Mouse (Mus musculus): ENCODE measurements around the gene Rac1. TPM values are rescaled to one million over a fixed set of nuclear protein-coding genes. Genes with fewer than 3 reads are reported as not detected.
A peak's percentile ranks its signal among the peaks of the same experiment; 100 is the strongest.
"Not testable (repeated sequence)": the region's sequence is repeated elsewhere in the genome, so short reads cannot be mapped to it uniquely, and the experiment has no call there.

Rac1 gene
- polyA plus RNA-seq, 1 experiment from 2014 or later: 383 TPM

DNA sequence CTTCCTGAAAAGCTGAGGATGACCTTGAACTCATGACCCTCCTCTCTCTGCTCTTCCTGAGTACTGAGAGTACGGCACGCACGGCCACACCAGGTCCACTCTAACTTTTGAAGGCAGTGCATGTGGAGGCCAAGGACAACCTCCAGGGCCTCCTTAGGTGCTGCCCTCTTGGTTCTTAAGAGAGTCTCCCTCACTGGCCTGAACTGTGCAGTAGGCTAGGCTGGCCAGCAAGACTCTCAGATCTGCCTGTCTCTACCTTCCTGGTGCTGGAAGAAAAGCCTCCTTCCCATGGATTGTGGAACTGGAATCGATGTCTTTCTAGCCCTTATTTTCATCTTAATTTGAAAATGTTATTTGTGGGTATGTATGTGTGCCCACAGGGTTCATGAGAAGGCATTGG lies 33.2 kb upstream of the Rac1 start:
- Histone ChIP-seq H3K4me1 (ENCODE audit: control insufficient read depth, insufficient read depth, low read length) (no peaks in the 10 kb centered on the region), H3K9ac (ENCODE audit: low read length) (no peak overlapping the region), H3K27ac (ENCODE audit: low read depth, low read length) (no peak overlapping the region), H3K9me3 (replicated peaks; ENCODE audit: control insufficient read depth, low read length) (no peaks in the 10 kb centered on the region), H3K27me3 (replicated peaks; ENCODE audit: control insufficient read depth, insufficient read depth, low read length) (no peaks in the 10 kb centered on the region), H3K4me3 (ENCODE audit: low read depth, low read length) (no peak overlapping the region), H3K4me2 (ENCODE audit: low read length) (no peak overlapping the region), H3K36me3 (ENCODE audit: control insufficient read depth, insufficient read depth, low read length) (peaks cover 15% of the 10 kb centered on the region)
- ATAC-seq: no peak
- DNase-seq (ENCODE audit: low spot score): no peak
- 96% methylated on average over 4 of the region's 4 CpGs for WGBS

DNA sequence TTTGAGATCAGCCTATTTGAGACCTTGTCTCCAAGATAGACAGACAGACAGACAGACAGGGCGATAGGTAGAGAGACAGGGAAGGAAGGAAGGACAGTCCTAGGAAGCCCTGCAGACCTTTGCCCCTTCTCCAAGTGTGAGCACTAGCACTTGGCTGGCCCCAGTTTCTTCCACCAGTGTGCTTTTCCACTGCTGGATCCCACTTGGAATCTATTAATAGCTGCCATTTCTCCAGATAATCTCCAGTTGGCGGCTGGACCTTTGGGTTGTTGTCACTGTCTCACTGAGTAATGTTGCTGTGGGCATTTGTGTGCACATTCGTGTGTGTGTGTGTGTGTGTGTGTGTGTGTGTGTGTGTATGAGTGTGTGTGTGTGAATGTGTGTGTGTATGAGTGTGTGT lies 30.9 kb upstream of the Rac1 start:
- no peak overlapping the region for H3K9ac ChIP-seq (ENCODE audit: low read length)
- ATAC-seq: no peak
- H3K4me3 ChIP-seq (ENCODE audit: low read depth, low read length): no peak overlapping the region
- H3K4me1 ChIP-seq (ENCODE audit: control insufficient read depth, insufficient read depth, low read length): no peaks in the 10 kb centered on the region
- WGBS: 93% methylated on average over 3 of the region's 3 CpGs
- H3K27ac ChIP-seq (ENCODE audit: low read depth, low read length): no peak overlapping the region
- no peaks in the 10 kb centered on the region for H3K9me3 ChIP-seq (replicated peaks; ENCODE audit: control insufficient read depth, low read length)
- no peak overlapping the region for H3K4me2 ChIP-seq (ENCODE audit: low read length)
- no peaks in the 10 kb centered on the region for H3K27me3 ChIP-seq (replicated peaks; ENCODE audit: control insufficient read depth, insufficient read depth, low read length)
- H3K36me3 ChIP-seq (ENCODE audit: control insufficient read depth, insufficient read depth, low read length): peaks cover 10% of the 10 kb centered on the region; the same call in 1 of the 2 replicates
- no peak for DNase-seq (ENCODE audit: low spot score)

DNA sequence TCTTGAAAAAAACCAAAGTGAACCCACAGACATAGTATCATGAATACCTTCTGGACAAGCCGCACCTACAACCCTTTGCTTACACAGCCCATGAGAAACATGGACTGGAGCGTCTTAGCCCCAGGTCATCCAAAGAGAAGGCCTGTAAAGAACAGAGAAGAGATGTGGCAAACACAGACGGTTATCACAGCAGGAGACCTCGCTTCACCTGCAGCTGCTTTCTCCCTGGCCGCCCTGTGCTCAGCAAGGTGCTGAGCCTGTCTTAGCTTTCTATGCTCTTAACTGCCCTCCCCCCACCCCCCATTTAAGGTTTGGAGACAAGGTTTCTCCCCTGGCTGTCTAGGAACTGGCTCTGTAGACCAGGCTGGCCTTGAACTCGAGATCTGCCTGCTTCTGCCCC lies 27.4 kb upstream of the Rac1 start:
- Histone ChIP-seq H3K4me2 (ENCODE audit: low read length) (no peak overlapping the region), H3K4me3 (ENCODE audit: low read depth, low read length) (no peak overlapping the region), H3K9me3 (replicated peaks; ENCODE audit: control insufficient read depth, low read length) (no peaks in the 10 kb centered on the region), H3K9ac (ENCODE audit: low read length) (no peak overlapping the region), H3K27ac (ENCODE audit: low read depth, low read length) (no peak overlapping the region), H3K27me3 (replicated peaks; ENCODE audit: control insufficient read depth, insufficient read depth, low read length) (no peaks in the 10 kb centered on the region), H3K36me3 (ENCODE audit: control insufficient read depth, insufficient read depth, low read length) (peaks cover 8% of the 10 kb centered on the region; the same call in 1 of the 2 replicates), H3K4me1 (ENCODE audit: control insufficient read depth, insufficient read depth, low read length) (peaks cover 4% of the 10 kb centered on the region)
- WGBS: 77% methylated on average over 6 of the region's 6 CpGs
- DNase-seq (ENCODE audit: low spot score) (no peak), ATAC-seq (no peak)

DNA sequence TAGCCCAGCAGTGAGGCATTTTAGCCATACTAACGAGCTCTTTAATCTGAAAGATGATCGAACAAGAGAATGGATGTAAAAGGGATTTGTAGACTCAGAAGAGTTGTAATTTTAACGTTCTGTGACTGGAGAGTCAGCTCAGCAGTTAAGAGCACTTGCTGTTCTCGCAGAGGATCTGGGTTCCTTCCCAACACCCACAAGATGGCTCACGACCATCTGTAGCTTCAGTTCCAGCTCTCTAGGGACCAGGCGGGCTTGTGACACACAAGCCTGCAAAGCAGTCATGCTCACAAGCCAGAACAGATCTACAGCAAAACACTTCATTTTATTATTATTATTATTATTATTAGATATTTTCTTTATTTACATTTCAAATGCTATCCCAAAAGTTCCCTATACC lies 25.1 kb upstream of the Rac1 start:
- Histone ChIP-seq H3K4me3 (ENCODE audit: low read depth, low read length) (no peak overlapping the region), H3K4me1 (ENCODE audit: control insufficient read depth, insufficient read depth, low read length) (peaks cover 15% of the 10 kb centered on the region), H3K9ac (ENCODE audit: low read length) (no peak overlapping the region), H3K36me3 (ENCODE audit: control insufficient read depth, insufficient read depth, low read length) (peaks cover 8% of the 10 kb centered on the region; the same call in 1 of the 2 replicates), H3K27me3 (replicated peaks; ENCODE audit: control insufficient read depth, insufficient read depth, low read length) (no peaks in the 10 kb centered on the region), H3K9me3 (replicated peaks; ENCODE audit: control insufficient read depth, low read length) (no peaks in the 10 kb centered on the region), H3K4me2 (ENCODE audit: low read length) (no peak overlapping the region), H3K27ac (ENCODE audit: low read depth, low read length) (no peak overlapping the region)
- ATAC-seq (no peak), DNase-seq (ENCODE audit: low spot score) (peak; percentile 11)
- WGBS: 46% methylated on average over 6 of the region's 6 CpGs

GRCm38 (mm10) chr5:143548922-143549321 lies 21.1 kb upstream of the Rac1 start:
- peak overlapping the region; percentile 84 for H3K9ac ChIP-seq (ENCODE audit: low read length)
- peak overlapping the region; percentile 79 for H3K4me2 ChIP-seq (ENCODE audit: low read length)
- H3K9me3 ChIP-seq (replicated peaks; ENCODE audit: control insufficient read depth, low read length); H3K27me3 ChIP-seq (replicated peaks; ENCODE audit: control insufficient read depth, insufficient read depth, low read length); H3K36me3 ChIP-seq (ENCODE audit: control insufficient read depth, insufficient read depth, low read length): not testable (repeated sequence)
- DNase-seq (ENCODE audit: low spot score): peak; percentile 22
- peaks cover 15% of the 10 kb centered on the region for H3K4me1 ChIP-seq (ENCODE audit: control insufficient read depth, insufficient read depth, low read length)
- peak overlapping the region; percentile 55; the same call in 1 of the 2 replicates for H3K27ac ChIP-seq (ENCODE audit: low read depth, low read length)
- ATAC-seq: peak; percentile 51
- under 1% methylated on average over 17 of the region's 28 CpGs for WGBS
- H3K4me3 ChIP-seq (ENCODE audit: low read depth, low read length): peak overlapping the region; percentile 55

DNA sequence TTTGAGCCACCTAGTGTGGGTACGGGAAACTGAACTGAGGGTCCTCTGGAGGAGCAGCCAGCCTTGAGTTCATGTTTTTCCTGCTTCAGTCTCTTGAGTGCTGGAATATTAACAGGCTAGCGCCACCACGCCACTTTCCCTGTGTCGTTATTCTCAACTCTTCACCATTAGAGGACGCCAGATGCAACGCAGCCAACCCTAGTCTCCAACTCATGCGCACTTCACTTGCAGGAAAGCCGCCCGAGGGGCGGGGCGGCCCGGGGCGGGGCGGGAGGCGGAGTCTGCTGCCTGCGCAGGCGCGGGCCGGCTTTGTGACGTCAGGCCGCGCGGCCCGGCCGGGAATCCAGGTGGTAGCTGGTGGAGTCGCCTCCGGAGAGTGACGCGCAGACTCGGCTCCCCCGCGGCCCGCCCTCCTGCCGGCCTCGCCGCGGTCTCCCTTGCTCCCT lies 20.6 kb upstream of the Rac1 start:
- Histone ChIP-seq H3K9ac (ENCODE audit: low read length) (peak overlapping the region; percentile 84), H3K27ac (ENCODE audit: low read depth, low read length) (peak overlapping the region; percentile 55; the same call in 1 of the 2 replicates), H3K4me2 (ENCODE audit: low read length) (peak overlapping the region; percentile 79), H3K4me3 (ENCODE audit: low read depth, low read length) (peak overlapping the region; percentile 55), H3K36me3 (ENCODE audit: control insufficient read depth, insufficient read depth, low read length) (peaks cover 3% of the 10 kb centered on the region; the same call in 1 of the 2 replicates), H3K4me1 (ENCODE audit: control insufficient read depth, insufficient read depth, low read length) (peaks cover 15% of the 10 kb centered on the region), H3K9me3 (replicated peaks; ENCODE audit: control insufficient read depth, low read length) (no peaks in the 10 kb centered on the region), H3K27me3 (replicated peaks; ENCODE audit: control insufficient read depth, insufficient read depth, low read length) (no peaks in the 10 kb centered on the region)
- under 1% methylated on average over 37 of the region's 37 CpGs for WGBS
- peak; percentile 95 for ATAC-seq
- DNase-seq (ENCODE audit: low spot score): peak; percentile 97

GRCm38 (mm10) chr5:143547866-143548265 lies 20.0 kb upstream of the Rac1 start:
- no peak for ATAC-seq
- WGBS: 63% methylated on average over 10 of the region's 10 CpGs
- Histone ChIP-seq H3K27me3 (replicated peaks; ENCODE audit: control insufficient read depth, insufficient read depth, low read length) (no peaks in the 10 kb centered on the region), H3K9me3 (replicated peaks; ENCODE audit: control insufficient read depth, low read length) (no peaks in the 10 kb centered on the region), H3K4me3 (ENCODE audit: low read depth, low read length) (no peak overlapping the region), H3K27ac (ENCODE audit: low read depth, low read length) (no peak overlapping the region), H3K4me1 (ENCODE audit: control insufficient read depth, insufficient read depth, low read length) (peaks cover 15% of the 10 kb centered on the region), H3K4me2 (ENCODE audit: low read length) (no peak overlapping the region; the same call in 1 of the 2 replicates), H3K9ac (ENCODE audit: low read length) (no peak overlapping the region), H3K36me3 (ENCODE audit: control insufficient read depth, insufficient read depth, low read length) (peaks cover 3% of the 10 kb centered on the region; the same call in 1 of the 2 replicates)
- no peak for DNase-seq (ENCODE audit: low spot score)

DNA sequence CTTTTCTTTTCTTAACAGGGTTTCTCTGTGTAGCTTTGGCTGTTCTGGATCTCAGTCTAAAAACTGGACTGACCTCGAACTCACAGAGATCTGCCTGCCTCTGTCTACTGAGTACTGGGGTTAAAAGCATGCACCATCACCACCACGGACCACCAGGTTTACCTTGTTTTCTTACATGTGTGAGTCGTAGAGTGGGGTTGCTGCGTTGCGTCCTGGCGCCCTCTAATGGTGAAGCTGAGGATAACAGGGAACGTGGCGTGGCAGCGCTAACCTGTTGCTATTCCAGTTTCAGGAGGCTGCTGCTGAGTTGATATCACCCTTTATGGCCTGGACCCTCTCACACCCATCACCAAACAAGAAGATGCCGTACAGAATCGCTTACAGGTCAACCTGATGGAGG lies 19.5 kb upstream of the Rac1 start:
- H3K4me3 ChIP-seq (ENCODE audit: low read depth, low read length): no peak overlapping the region
- H3K9me3 ChIP-seq (replicated peaks; ENCODE audit: control insufficient read depth, low read length): no peaks in the 10 kb centered on the region
- 10% methylated on average over 11 of the region's 11 CpGs for WGBS
- no peak overlapping the region for H3K4me2 ChIP-seq (ENCODE audit: low read length)
- no peak overlapping the region for H3K27ac ChIP-seq (ENCODE audit: low read depth, low read length)
- peaks cover 3% of the 10 kb centered on the region; the same call in 1 of the 2 replicates for H3K36me3 ChIP-seq (ENCODE audit: control insufficient read depth, insufficient read depth, low read length)
- H3K27me3 ChIP-seq (replicated peaks; ENCODE audit: control insufficient read depth, insufficient read depth, low read length): no peaks in the 10 kb centered on the region
- no peak for ATAC-seq
- peak; percentile 57 for DNase-seq (ENCODE audit: low spot score)
- no peak overlapping the region for H3K9ac ChIP-seq (ENCODE audit: low read length)
- peaks cover 15% of the 10 kb centered on the region for H3K4me1 ChIP-seq (ENCODE audit: control insufficient read depth, insufficient read depth, low read length)

GRCm38 (mm10) chr5:143539111-143539510 lies 11.3 kb upstream of the Rac1 start:
- no peak for ATAC-seq
- H3K4me3 ChIP-seq (ENCODE audit: low read depth, low read length): no peak overlapping the region
- 87% methylated on average over 8 of the region's 8 CpGs for WGBS
- no peak overlapping the region for H3K4me2 ChIP-seq (ENCODE audit: low read length)
- no peak for DNase-seq (ENCODE audit: low spot score)
- no peak overlapping the region for H3K27ac ChIP-seq (ENCODE audit: low read depth, low read length)
- no peaks in the 10 kb centered on the region for H3K4me1 ChIP-seq (ENCODE audit: control insufficient read depth, insufficient read depth, low read length)
- no peak overlapping the region for H3K9ac ChIP-seq (ENCODE audit: low read length)
- H3K9me3 ChIP-seq (replicated peaks; ENCODE audit: control insufficient read depth, low read length): no peaks in the 10 kb centered on the region
- no peaks in the 10 kb centered on the region for H3K27me3 ChIP-seq (replicated peaks; ENCODE audit: control insufficient read depth, insufficient read depth, low read length)
- no peaks in the 10 kb centered on the region for H3K36me3 ChIP-seq (ENCODE audit: control insufficient read depth, insufficient read depth, low read length)
